8 mouse cellular contexts compared by ENCODE assay signal in genomic region chr3:87884708-87885251, GRCm38 (mm10). TPM values are rescaled to one million over a fixed set of nuclear protein-coding genes. Genes with fewer than 3 reads are reported as not detected.
DNase-seq lines count a peak whose midpoint lies in the region; ATAC-seq lines count a peak whose summit lies in the region.

No protein-coding gene starts in this region.

- H3K9me3 ChIP-seq in embryonic facial prominence, embryonic 15.5 days (replicated peaks), result no peaks in the 10 kb centered on the region

- H3K36me3 ChIP-seq in embryonic facial prominence, embryonic 15.5 days, result peaks cover 16% of the 10 kb centered on the region
- no peaks in the 10 kb centered on the region; the same call in 1 of the 2 replicates for H3K36me3 ChIP-seq in macrophage (ENCODE audit: inconsistent target)

- intact Hi-C loops in heart, postnatal 14 days (cut with DNase I), result loop anchor here (5.0 kb wide), 1 partner anchor 43 kb away; no protein-coding TSS in a partner anchor

- WGBS in embryonic facial prominence, embryonic 15.5 days, result under 1% methylated on average over 27 of the region's 28 CpGs
- under 1% methylated on average over 27 of the region's 28 CpGs for WGBS in macrophage (ENCODE audit: missing documents)

- peak overlapping the region; percentile 90 for H3K4me3 ChIP-seq in embryonic facial prominence, embryonic 15.5 days (replicated peaks)
- peak overlapping the region; percentile 84 for H3K4me3 ChIP-seq in macrophage (ENCODE audit: inconsistent target)

- peak; percentile 69 for DNase-seq in cerebellum, adult 11 months
- peak; percentile 59 for DNase-seq in adrenal gland, postnatal 10 days
- DNase-seq in heart, postnatal 14 days, result peak; percentile 40 to 49
- DNase-seq in layer of hippocampus, postnatal 10 days (ENCODE audit: low spot score in 2 of 2), result peak; percentile 53 to 60
- peak; percentile 45 for DNase-seq in right cerebral cortex, postnatal 14 days

- peak overlapping the region; percentile 87 for H3K27ac ChIP-seq in embryonic facial prominence, embryonic 15.5 days (replicated peaks)
- H3K27ac ChIP-seq in macrophage, result peak overlapping the region; percentile 68

- no peaks in the 10 kb centered on the region for H3K27me3 ChIP-seq in embryonic facial prominence, embryonic 15.5 days

- H3K79me2 ChIP-seq in macrophage (ENCODE audit: inconsistent target), result peaks cover 55% of the 10 kb centered on the region

- ATAC-seq in cerebellum, adult (ENCODE audit: insufficient number of reproducible peaks, low FRiP score, low TSS enrichment), result no peak; the same call in 1 of the 2 replicates
- ATAC-seq in embryonic facial prominence, embryonic 15.5 days (ENCODE audit: insufficient number of reproducible peaks, low FRiP score, low TSS enrichment, low read depth), result no peak

- peak overlapping the region; percentile 84 for H3K4me2 ChIP-seq in embryonic facial prominence, embryonic 15.5 days (replicated peaks)

- peak overlapping the region; percentile 98 for H3K9ac ChIP-seq in embryonic facial prominence, embryonic 15.5 days

- peaks cover 19% of the 10 kb centered on the region for H3K4me1 ChIP-seq in embryonic facial prominence, embryonic 15.5 days

RNA-seq across cellular contexts. Expression of gene Prcc, which starts 0.6 kb away (rescaled TPM):
- 10 to 100 TPM; 49.9 to 54.9 TPM for total RNA-seq in adrenal gland, postnatal 10 days (2021)
- 16.4 and 16.5 TPM in 2 replicates for polyA plus RNA-seq in embryonic facial prominence, embryonic 15.5 days (2015; fragmentation: Nextera tagmentation; extraction: Ambion mirVana)
- 10 to 100 TPM; 47.8 to 49.3 TPM for total RNA-seq in heart, postnatal 14 days (2021)
- total RNA-seq in layer of hippocampus, postnatal 10 days (2021), result 10 to 100 TPM; 62.3 to 66.4 TPM
- 10 to 100 TPM in 18 of 26 experiments, 1 to 10 TPM in 8; 3.8 to 21.0 (median 13.9) TPM for total RNA-seq in macrophage (2018; cell fraction: chromatin; rRNA removed)
- 10 to 100 TPM; 18.3 to 36.4 (median 30.8) TPM for total RNA-seq in macrophage (2018; cell fraction: cytosol; rRNA removed)
- total RNA-seq in macrophage (2018; cell fraction: nucleus; rRNA removed), result 10 to 100 TPM in 23 of 26 experiments, 1 to 10 TPM in 3; 7.7 to 31.7 (median 17.1) TPM
- 21.8 to 30.4 TPM (median 26.0 TPM) in 3 replicates for polyA plus RNA-seq in macrophage (2018)

RNA-seq across cellular contexts. Expression of gene Hdgf, which starts 21.3 kb away (rescaled TPM):
- total RNA-seq in adrenal gland, postnatal 10 days (2021), result 100 to 1,000 TPM; 161 to 162 TPM
- 240 and 246 TPM in 2 replicates for polyA plus RNA-seq in embryonic facial prominence, embryonic 15.5 days (2015; fragmentation: Nextera tagmentation; extraction: Ambion mirVana)
- 10 to 100 TPM; 88.2 to 91.9 TPM for total RNA-seq in heart, postnatal 14 days (2021)
- 100 to 1,000 TPM; 121 to 125 TPM for total RNA-seq in layer of hippocampus, postnatal 10 days (2021)
- 10 to 100 TPM; 21.1 to 84.8 (median 45.3) TPM for total RNA-seq in macrophage (2018; cell fraction: chromatin; rRNA removed)
- total RNA-seq in macrophage (2018; cell fraction: cytosol; rRNA removed), result 100 to 1,000 TPM in 25 of 26 experiments, 10 to 100 TPM in 1; 97.3 to 147 (median 117) TPM
- 100 to 1,000 TPM in 3 of 26 experiments, 10 to 100 TPM in 23; 30.7 to 112 (median 57.5) TPM for total RNA-seq in macrophage (2018; cell fraction: nucleus; rRNA removed)
- 101 to 165 TPM (median 143 TPM) in 3 replicates for polyA plus RNA-seq in macrophage (2018)

RNA-seq across cellular contexts. Expression of gene Mrpl24, which starts 34.5 kb away (rescaled TPM):
- total RNA-seq in adrenal gland, postnatal 10 days (2021), result 100 to 1,000 TPM; 104 to 123 TPM
- polyA plus RNA-seq in embryonic facial prominence, embryonic 15.5 days (2015; fragmentation: Nextera tagmentation; extraction: Ambion mirVana), result 75.4 and 78.9 TPM in 2 replicates
- 10 to 100 TPM; 65.8 to 71.0 TPM for total RNA-seq in heart, postnatal 14 days (2021)
- 10 to 100 TPM; 49.4 to 55.6 TPM for total RNA-seq in layer of hippocampus, postnatal 10 days (2021)
- 100 to 1,000 TPM in 23 of 26 experiments, 10 to 100 TPM in 3; 74.1 to 206 (median 137) TPM for total RNA-seq in macrophage (2018; cell fraction: chromatin; rRNA removed)
- total RNA-seq in macrophage (2018; cell fraction: cytosol; rRNA removed), result 10 to 100 TPM; 55.2 to 71.0 (median 63.8) TPM
- 100 to 1,000 TPM in 25 of 26 experiments, 10 to 100 TPM in 1; 95.8 to 344 (median 196) TPM for total RNA-seq in macrophage (2018; cell fraction: nucleus; rRNA removed)
- polyA plus RNA-seq in macrophage (2018), result 54.3 to 77.0 TPM (median 59.3 TPM) in 3 replicates

RNA-seq across cellular contexts. Expression of gene Sh2d2a, which starts 38.2 kb away (rescaled TPM):
- total RNA-seq in adrenal gland, postnatal 10 days (2021), result 1 to 10 TPM in 1 of 2 experiments, under 1 TPM in 1; 0.61 to 1.1 TPM
- polyA plus RNA-seq in embryonic facial prominence, embryonic 15.5 days (2015; fragmentation: Nextera tagmentation; extraction: Ambion mirVana), result 0.07 and 0.12 TPM in 2 replicates
- 1 to 10 TPM in 1 of 2 experiments, under 1 TPM in 1; 0.14 to 2.2 TPM for total RNA-seq in heart, postnatal 14 days (2021)
- total RNA-seq in layer of hippocampus, postnatal 10 days (2021), result not detected
- total RNA-seq in macrophage (2018; cell fraction: chromatin; rRNA removed), result not detected
- not detected for total RNA-seq in macrophage (2018; cell fraction: cytosol; rRNA removed)
- total RNA-seq in macrophage (2018; cell fraction: nucleus; rRNA removed), result not detected
- polyA plus RNA-seq in macrophage (2018), result not detected in 3 replicates

RNA-seq across cellular contexts. Expression of gene Isg20l2, which starts 45.3 kb away (rescaled TPM):
- total RNA-seq in adrenal gland, postnatal 10 days (2021), result 10 to 100 TPM; 22.9 to 24.3 TPM
- polyA plus RNA-seq in embryonic facial prominence, embryonic 15.5 days (2015; fragmentation: Nextera tagmentation; extraction: Ambion mirVana), result 54.5 and 56.2 TPM in 2 replicates
- 10 to 100 TPM; 15.7 TPM for total RNA-seq in heart, postnatal 14 days (2021)
- total RNA-seq in layer of hippocampus, postnatal 10 days (2021), result 10 to 100 TPM; 17.1 to 19.0 TPM
- 10 to 100 TPM; 15.0 to 36.8 (median 25.7) TPM for total RNA-seq in macrophage (2018; cell fraction: chromatin; rRNA removed)
- total RNA-seq in macrophage (2018; cell fraction: cytosol; rRNA removed), result 10 to 100 TPM; 15.5 to 20.2 (median 18.4) TPM
- total RNA-seq in macrophage (2018; cell fraction: nucleus; rRNA removed), result 10 to 100 TPM; 17.9 to 44.2 (median 28.2) TPM
- 14.0 to 16.8 TPM (median 14.2 TPM) in 3 replicates for polyA plus RNA-seq in macrophage (2018)
